In genomic region chr4:132624034-132624657, GRCm38 (mm10) we compare ENCODE assay signal across 10 mouse cellular contexts. TPM values are rescaled to one million over a fixed set of nuclear protein-coding genes. Genes with fewer than 3 reads are reported as not detected.
DNase-seq lines count a peak whose midpoint lies in the region; ATAC-seq and TF ChIP-seq lines count a peak whose summit lies in the region.
"Had no signal": no experiment of that assay in that cellular context is flagged by ENCODE, and none has a peak within 500 bp of the region (broad histone marks: within the 10 kb centered on the region; RNA-seq: fewer than 3 reads in every experiment).

No protein-coding gene starts in this region.

- no peak overlapping the region; the same call in 1 of the 2 replicates for H3K4me3 ChIP-seq in G1E (ENCODE audit: low read depth, low read length)
- H3K4me3 ChIP-seq in macrophage (ENCODE audit: inconsistent target) = no peak overlapping the region

- ATAC-seq in G1E (ENCODE audit: extremely low read depth, insufficient number of reproducible peaks, low FRiP score, poor library complexity, severe bottlenecking) = peak; percentile 81
- ATAC-seq: midbrain, embryonic 16.5 days had no signal

- peak; percentile 14 for DNase-seq in embryo, embryonic 11 days
- DNase-seq in embryo, embryonic 10.5 days (ENCODE audit: low spot score) = no peak
- DNase-seq in G1E (ENCODE audit: low spot score) = peak; percentile 69
- DNase-seq in c-Kit-positive CD71-positive TER-119-negative erythroid progenitor cells, embryonic 14.5 days (ENCODE audit: low read depth) = peak; percentile 62
- DNase-seq in cerebellum, adult 11 months = no peak
- DNase-seq in kidney, postnatal 4 days = no peak
- no peak for DNase-seq in kidney, postnatal 10 days
- DNase-seq: cerebellum, adult 9-10 months had no signal

- TF ChIP-seq CTCF in G1E (IDR thresholded peaks at IDR 0.05; ENCODE audit: low read depth, low read length) = no peak

- peaks cover 14% of the 10 kb centered on the region for H3K4me1 ChIP-seq in G1E (ENCODE audit: insufficient read depth, low read depth, low read length)

- no peaks in the 10 kb centered on the region for H3K36me3 ChIP-seq in G1E (replicated peaks)
- no peaks in the 10 kb centered on the region for H3K36me3 ChIP-seq in macrophage (ENCODE audit: inconsistent target)

- no peaks in the 10 kb centered on the region; the same call in 1 of the 2 replicates for H3K79me2 ChIP-seq in macrophage (ENCODE audit: inconsistent target)

- 31% methylated on average over 5 of the region's 5 CpGs for WGBS in macrophage (ENCODE audit: missing documents)

- peak overlapping the region; percentile 77 for H3K27ac ChIP-seq in macrophage

- H3K9me3 ChIP-seq in G1E (replicated peaks) = peaks cover 8% of the 10 kb centered on the region

- no peaks in the 10 kb centered on the region; the same call in none of the 2 replicates for H3K27me3 ChIP-seq in G1E (ENCODE audit: insufficient read depth, low read length)

RNA-seq across cellular contexts. Expression of gene Eya3, which starts 14.6 kb away (rescaled TPM):
- total RNA-seq in G1E (2014; fragmentation: Nextera tagmentation) = 82.6 and 101 TPM in 2 replicates
- total RNA-seq in G1E (2017) = 31.0 and 35.0 TPM in 2 replicates
- 2.2 and 4.3 TPM in 2 replicates for polyA plus RNA-seq in G1E (2012)
- total RNA-seq in macrophage (2018; cell fraction: chromatin; rRNA removed) = 100 to 1,000 TPM in 5 of 26 experiments, 10 to 100 TPM in 21; 37.9 to 115 (median 78.3) TPM
- total RNA-seq in macrophage (2018; cell fraction: cytosol; rRNA removed) = 10 to 100 TPM; 26.3 to 45.4 (median 36.3) TPM
- total RNA-seq in macrophage (2018; cell fraction: nucleus; rRNA removed) = 10 to 100 TPM; 30.6 to 83.4 (median 48.7) TPM
- polyA plus RNA-seq in macrophage (2018) = 29.7 to 70.2 TPM (median 32.1 TPM) in 3 replicates

Comparison
In these comparisons a context has a peak if more than half of its experiments do, and no peak if none do; other contexts are left out.
1. DNase-seq: peak in embryo, embryonic 11 days (single experiment), G1E (single experiment) and c-Kit-positive CD71-positive TER-119-negative erythroid progenitor cells, embryonic 14.5 days (single experiment); none in embryo, embryonic 10.5 days (single experiment), cerebellum, adult 11 months (single experiment), kidney, postnatal 4 days (0 of 2) and kidney, postnatal 10 days (single experiment).